Mouse (Mus musculus) heart, embryonic 10.5 days (tissue): ENCODE results near the gene Gtf2a2. TPM values are rescaled to one million over a fixed set of nuclear protein-coding genes. Genes with fewer than 3 reads are reported as not detected.
"Not testable (repeated sequence)": the region's sequence is repeated elsewhere in the genome, so short reads cannot be mapped to it uniquely, and the experiment has no call there.

Experiments used
- DNase-seq: peaks from one replicate; pipeline ENCODE4 v3.0.0-alpha.2; 2017; ENCODE audit warnings: low spot score
- H3K27ac ChIP-seq: fragments of 300-500 bp; sonication (generic); 2 replicates; pipeline ENCODE4 v1.5.1; 2016; ENCODE audit warnings: mild to moderate bottlenecking
- H3K27me3 ChIP-seq: fragments of 300-500 bp; sonication (generic); 2 replicates; pipeline ENCODE4 v1.6.1; 2016; ENCODE audit warnings: mild to moderate bottlenecking; ENCODE audit not compliant: poor library complexity, insufficient read depth, severe bottlenecking
- H3K36me3 ChIP-seq: fragments of 300-500 bp; sonication (generic); 2 replicates; pipeline ENCODE4 v1.6.1; 2016; ENCODE audit warnings: mild to moderate bottlenecking, moderate library complexity
- H3K4me1 ChIP-seq: fragments of 300-500 bp; sonication (generic); 2 replicates; pipeline ENCODE4 v1.6.1; 2016; ENCODE audit warnings: mild to moderate bottlenecking
- H3K4me3 ChIP-seq: fragments of 300-500 bp; sonication (generic); 2 replicates; pipeline ENCODE4 v1.5.1; 2016; ENCODE audit warnings: mild to moderate bottlenecking, moderate library complexity
- H3K9me3 ChIP-seq: fragments of 300-500 bp; sonication (generic); 2 replicates; pipeline ENCODE4 v1.6.1; 2016; ENCODE audit warnings: mild to moderate bottlenecking, moderate library complexity
- WGBS: fragments of 180-500 bp; shearing (Covaris S2); methylation state at CpG from one replicate; pipeline ENCODE4 v1.1.7; 2016; 5-methylcytosine and 5-hydroxymethylcytosine counted together
- polyA plus RNA-seq: library from polyadenylated mRNA; unstranded; fragments of >200 nt; fragmentation: Nextera tagmentation; extraction: Ambion mirVana; gene quantifications from 2 replicates; pipeline ENCODE4 v1.2.1, GENCODE M21; 2016

Gene Gtf2a2
- polyA plus RNA-seq, 1 experiment from 2014 or later, result 182 TPM

- H3K27ac ChIP-seq, result no peak overlapping the region
- WGBS, result 64% methylated on average over 1 of the region's 1 CpGs
- H3K4me1 ChIP-seq, result no peaks in the 10 kb centered on the region
- no peaks in the 10 kb centered on the region for H3K9me3 ChIP-seq
- peaks cover 95% of the 10 kb centered on the region for H3K36me3 ChIP-seq
- H3K27me3 ChIP-seq, result no peaks in the 10 kb centered on the region
- no peak for DNase-seq
- H3K4me3 ChIP-seq, result no peak overlapping the region
Measured at GRCm38 (mm10) chr9:69999318-69999717, 13.0 kb upstream of the Gtf2a2 start.

- Histone ChIP-seq H3K36me3 (peaks cover 90% of the 10 kb centered on the region), H3K4me3 (no peak overlapping the region), H3K27me3 (no peaks in the 10 kb centered on the region), H3K9me3 (no peaks in the 10 kb centered on the region), H3K4me1 (no peaks in the 10 kb centered on the region), H3K27ac (no peak overlapping the region)
- DNase-seq, result no peak
- 88% methylated on average over 10 of the region's 10 CpGs for WGBS
Measured at GRCm38 (mm10) chr9:70003516-70003915, 8.8 kb upstream of the Gtf2a2 start.

DNA sequence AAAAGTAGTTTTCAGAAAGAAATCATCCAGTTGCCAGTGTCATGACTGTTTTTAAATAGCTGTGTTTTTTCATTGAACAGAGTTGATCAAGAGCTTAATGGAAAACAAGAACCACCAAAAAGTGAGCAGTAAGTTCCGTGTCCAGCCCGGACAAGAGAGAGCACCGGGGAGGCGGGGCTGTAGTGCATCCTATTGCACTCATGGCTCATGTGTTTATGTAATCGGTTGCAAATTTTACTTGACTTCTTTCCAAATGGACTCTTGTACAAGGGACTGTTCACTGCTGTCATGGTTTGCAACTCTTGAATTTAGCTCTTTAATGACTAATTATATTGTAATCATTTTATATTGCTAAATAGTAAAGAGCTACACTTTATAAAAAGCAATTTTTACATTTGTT, 5.4 kb upstream of the Gtf2a2 start:
- Histone ChIP-seq H3K27ac (no peak overlapping the region), H3K4me3 (no peak overlapping the region), H3K4me1 (no peaks in the 10 kb centered on the region), H3K36me3 (peaks cover 70% of the 10 kb centered on the region), H3K9me3 (no peaks in the 10 kb centered on the region), H3K27me3 (no peaks in the 10 kb centered on the region)
- no peak for DNase-seq
- 93% methylated on average over 5 of the region's 5 CpGs for WGBS

GRCm38 (mm10) chr9:70007506-70008248, 4.7 kb upstream of the Gtf2a2 start:
- H3K36me3 ChIP-seq, result peaks cover 64% of the 10 kb centered on the region
- no peak for DNase-seq
- H3K9me3 ChIP-seq, result no peaks in the 10 kb centered on the region
- 84% methylated on average over 14 of the region's 14 CpGs for WGBS
- H3K4me3 ChIP-seq, result no peak overlapping the region
- no peaks in the 10 kb centered on the region for H3K4me1 ChIP-seq
- H3K27me3 ChIP-seq, result no peaks in the 10 kb centered on the region
- no peak overlapping the region for H3K27ac ChIP-seq

GRCm38 (mm10) chr9:70009754-70010304, 2.5 kb upstream of the Gtf2a2 start:
- no peak for DNase-seq
- no peak overlapping the region for H3K4me3 ChIP-seq
- WGBS, result 63% methylated on average over 8 of the region's 8 CpGs
- no peaks in the 10 kb centered on the region for H3K9me3 ChIP-seq
- H3K27ac ChIP-seq, result no peak overlapping the region
- H3K27me3 ChIP-seq, result no peaks in the 10 kb centered on the region
- H3K36me3 ChIP-seq, result peaks cover 43% of the 10 kb centered on the region
- peaks cover 16% of the 10 kb centered on the region for H3K4me1 ChIP-seq

GRCm38 (mm10) chr9:70010781-70011473, 1.4 kb upstream of the Gtf2a2 start:
- no peak overlapping the region for H3K27ac ChIP-seq
- DNase-seq, result no peak
- no peaks in the 10 kb centered on the region for H3K27me3 ChIP-seq
- WGBS, result 93% methylated on average over 5 of the region's 5 CpGs
- no peak overlapping the region for H3K4me3 ChIP-seq
- no peaks in the 10 kb centered on the region for H3K9me3 ChIP-seq
- peaks cover 33% of the 10 kb centered on the region for H3K36me3 ChIP-seq
- H3K4me1 ChIP-seq, result peaks cover 16% of the 10 kb centered on the region

GRCm38 (mm10) chr9:70011537-70012407, 578 bp upstream of the Gtf2a2 start:
- peak overlapping the region; percentile 96 for H3K27ac ChIP-seq
- DNase-seq, result no peak

GRCm38 (mm10) chr9:70015632-70016031, 3.3 kb downstream of the Gtf2a2 start:
- H3K36me3 ChIP-seq, result peaks cover 23% of the 10 kb centered on the region
- DNase-seq, result no peak
- WGBS, result 88% methylated on average over 2 of the region's 2 CpGs
- H3K4me1 ChIP-seq, result peaks cover 16% of the 10 kb centered on the region
- no peaks in the 10 kb centered on the region for H3K9me3 ChIP-seq
- no peak overlapping the region for H3K4me3 ChIP-seq
- H3K27me3 ChIP-seq, result no peaks in the 10 kb centered on the region
- no peak overlapping the region for H3K27ac ChIP-seq

More at GRCm38 (mm10) chr9:70011537-70012407, 578 bp upstream of the Gtf2a2 start:
- H3K9me3 ChIP-seq, result no peaks in the 10 kb centered on the region
- H3K4me1 ChIP-seq, result peaks cover 16% of the 10 kb centered on the region
- H3K27me3 ChIP-seq, result no peaks in the 10 kb centered on the region
- peak overlapping the region; percentile 92 for H3K4me3 ChIP-seq
- WGBS, result 62% methylated on average over 14 of the region's 14 CpGs
- peaks cover 34% of the 10 kb centered on the region for H3K36me3 ChIP-seq

- Histone ChIP-seq H3K9me3 (no peaks in the 10 kb centered on the region), H3K27ac (no peak overlapping the region), H3K36me3 (peaks cover 25% of the 10 kb centered on the region), H3K4me1 (peaks cover 18% of the 10 kb centered on the region), H3K27me3 (no peaks in the 10 kb centered on the region), H3K4me3 (no peak overlapping the region)
- DNase-seq, result no peak
Measured at GRCm38 (mm10) chr9:70018879-70019278, 6.5 kb downstream of the Gtf2a2 start.

- no peaks in the 10 kb centered on the region for H3K27me3 ChIP-seq
- no peaks in the 10 kb centered on the region for H3K9me3 ChIP-seq
- DNase-seq, result no peak
- WGBS, result 66% methylated on average over 1 of the region's 1 CpGs
- no peak overlapping the region for H3K27ac ChIP-seq
- peaks cover 10% of the 10 kb centered on the region for H3K4me1 ChIP-seq
- no peak overlapping the region for H3K4me3 ChIP-seq
- peaks cover 22% of the 10 kb centered on the region for H3K36me3 ChIP-seq
Measured at GRCm38 (mm10) chr9:70021610-70022009, 9.3 kb downstream of the Gtf2a2 start.

- H3K9me3 ChIP-seq, result no peaks in the 10 kb centered on the region
- H3K27ac ChIP-seq, result no peak overlapping the region
- peaks cover 21% of the 10 kb centered on the region for H3K36me3 ChIP-seq
- peaks cover 10% of the 10 kb centered on the region for H3K4me1 ChIP-seq
- DNase-seq, result no peak
- H3K27me3 ChIP-seq, result no peaks in the 10 kb centered on the region
- WGBS, result 59% methylated on average over 4 of the region's 4 CpGs
- H3K4me3 ChIP-seq, result no peak overlapping the region
Measured at GRCm38 (mm10) chr9:70022083-70022482, 9.7 kb downstream of the Gtf2a2 start.

DNA sequence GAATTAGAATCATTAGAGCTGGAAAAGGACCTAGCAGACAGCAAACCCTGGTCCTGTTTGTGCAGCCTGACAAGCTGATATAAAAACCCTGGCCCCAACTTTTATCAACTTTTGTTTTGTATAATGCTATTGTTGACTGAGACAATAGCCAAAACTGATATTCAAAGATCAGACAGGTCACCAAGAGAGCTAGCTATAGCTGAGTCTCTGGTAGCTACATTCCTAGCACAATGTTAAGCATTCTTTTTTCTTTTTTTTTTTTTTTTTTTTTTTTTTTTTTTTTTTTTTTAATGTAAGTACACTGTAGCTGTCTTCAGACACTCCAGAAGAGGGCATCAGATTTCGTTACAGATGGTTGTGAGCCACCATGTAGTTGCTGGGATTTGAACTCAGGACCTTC, 11.3 kb downstream of the Gtf2a2 start:
- H3K27me3 ChIP-seq, H3K9me3 ChIP-seq, H3K4me3 ChIP-seq, H3K27ac ChIP-seq, DNase-seq: not testable (repeated sequence)
- 67% methylated on average over 1 of the region's 1 CpGs for WGBS
- peaks cover 17% of the 10 kb centered on the region for H3K36me3 ChIP-seq
- H3K4me1 ChIP-seq, result peaks cover 10% of the 10 kb centered on the region
